Mouse (Mus musculus) heart, postnatal 0 days (tissue): ENCODE results near the gene Hmgcs2.

Source experiments
- CTCF ChIP-seq: IDR thresholded peaks from 2 replicates; pipeline ENCODE4 v1.5.1; 2016; ENCODE audit warnings: antibody characterized with exemption, control low read depth, low read depth
- EP300 ChIP-seq: IDR thresholded peaks from 2 replicates; pipeline ENCODE4 v1.6.1; 2016; ENCODE audit warnings: antibody characterized with exemption, low read depth

DNA sequence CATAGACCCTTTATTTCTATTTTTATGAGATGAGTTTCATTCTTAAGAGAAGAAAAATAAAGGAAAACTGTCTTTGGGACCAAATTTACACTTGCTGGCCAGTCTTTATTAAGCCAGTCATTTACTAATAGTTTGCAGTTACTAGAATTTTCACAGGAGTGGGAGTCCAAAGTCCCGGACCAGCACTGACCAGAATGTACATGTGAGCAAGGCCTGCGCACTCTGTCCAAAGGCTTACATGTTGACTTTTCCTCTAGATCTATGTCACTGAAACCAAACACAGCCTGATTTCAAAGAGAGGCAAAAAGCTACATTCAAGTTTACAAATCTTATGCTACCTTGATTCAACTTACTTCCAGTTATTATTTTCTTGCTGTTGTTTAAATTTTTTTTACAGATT lies 18.1 kb upstream of the Hmgcs2 start:
- TF ChIP-seq CTCF, result no peak
- TF ChIP-seq EP300, result no peak
